Mouse (Mus musculus): ENCODE data around the gene Nudt1.

GRCm38 (mm10) chr5:140352352-140352751 is 30.9 kb downstream of the Nudt1 start:
- TF ChIP-seq MAFK (IDR thresholded peaks at IDR 0.05; ENCODE audit: insufficient replicate concordance, low read length), result no peak
- no peak for TF ChIP-seq ELF1 (IDR thresholded peaks at IDR 0.05; ENCODE audit: low read depth, low read length)
- TF ChIP-seq CTCF (conservative IDR thresholded peaks at IDR 0.05 in 1 of 2, IDR thresholded peaks at IDR 0.05 in 1 of 2; ENCODE audit: low read depth in 2 of 2, low read length in 2 of 2), result no peak
- TF ChIP-seq NRF1 (IDR thresholded peaks at IDR 0.05; ENCODE audit: low read depth, low read length), result no peak
- no peak for TF ChIP-seq MEF2A (IDR thresholded peaks at IDR 0.05; ENCODE audit: borderline replicate concordance, low read depth, low read length)
- no peak for TF ChIP-seq HCFC1 (IDR thresholded peaks at IDR 0.05; ENCODE audit: low read depth, low read length)

All from CH12.LX (cell line).